Mouse (Mus musculus) layer of hippocampus, postnatal 14 days (tissue): ENCODE results near the gene Usp11. TPM values are rescaled to one million over a fixed set of nuclear protein-coding genes. Genes with fewer than 3 reads are reported as not detected.

Source experiments
- total RNA-seq, 2 experiments: library from RNA; stranded (reverse); gene quantifications; 2 replicates each; pipeline ENCODE4 v1.2.3; 2021

Gene Usp11
- total RNA-seq, 2 experiments from 2014 or later: 81.9 to 82.7 TPM

Other genes with a start within 250 kb of the Usp11 start
- gene Rgn, start 154.1 kb upstream of the Usp11 start, total RNA-seq: under 1 TPM in 1 of 2 experiments, not detected in 1; 0.21 TPM
- gene Rbm10, start 86.4 kb upstream of the Usp11 start, total RNA-seq: 10 to 100 TPM; 38.5 to 41.7 TPM
- 100 to 1,000 TPM; 169 to 189 TPM for gene Ndufb11, start 86.3 kb upstream of the Usp11 start, total RNA-seq
- 100 to 1,000 TPM; 380 to 412 TPM for gene Uba1, start 45.6 kb upstream of the Usp11 start, total RNA-seq
- gene Cdk16, start 16.0 kb upstream of the Usp11 start, total RNA-seq: 100 to 1,000 TPM; 292 to 294 TPM
- 100 to 1,000 TPM; 195 to 200 TPM for gene Araf, start 93.9 kb downstream of the Usp11 start, total RNA-seq
- gene Timp1, start 166.3 kb downstream of the Usp11 start, total RNA-seq: under 1 TPM in 1 of 2 experiments, not detected in 1; 0.41 TPM
- 100 to 1,000 TPM; 552 to 553 TPM for gene Syn1, start 217.1 kb downstream of the Usp11 start, total RNA-seq
- 10 to 100 TPM in 1 of 2 experiments, 1 to 10 TPM in 1; 9.5 to 11.3 TPM for gene Cfp, start 227.6 kb downstream of the Usp11 start, total RNA-seq
- gene Elk1, start 246.7 kb downstream of the Usp11 start, total RNA-seq: 10 to 100 TPM; 46.1 to 47.8 TPM